Mouse (Mus musculus) liver, embryonic 14.5 days (tissue): ENCODE measurements around the gene BC048562. TPM values are rescaled to one million over a fixed set of nuclear protein-coding genes. Genes with fewer than 3 reads are reported as not detected.
A peak's percentile ranks its signal among the peaks of the same experiment; 100 is the strongest.

Source experiments
- ATAC-seq: fragments of 200-750 bp; cut with Nextera tagmentation; 2 replicates; pipeline ENCODE4 v1.8.0; 2017; ENCODE audit warnings: moderate number of reproducible peaks, mild to moderate bottlenecking, moderate library complexity; ENCODE audit not compliant: insufficient read depth
- DNase-seq, 3 experiments: peaks; one replicate each; pipeline ENCODE4 v3.0.0-alpha.2; 2012 to 2013; ENCODE audit warnings: low read depth in 3 of 3, low spot score in 3 of 3
- H3K27ac ChIP-seq: fragments of 300-500 bp; sonication (generic); 2 replicates; pipeline ENCODE4 v1.5.1; 2014; ENCODE audit warnings: moderate library complexity, mild to moderate bottlenecking, control low read depth, inconsistent platforms
- H3K27me3 ChIP-seq: fragments of 300-500 bp; sonication (generic); 2 replicates; pipeline ENCODE4 v1.6.1; 2014; ENCODE audit warnings: mild to moderate bottlenecking, low read length, moderate library complexity; ENCODE audit not compliant: control insufficient read depth, insufficient read depth
- H3K36me3 ChIP-seq: fragments of 300-500 bp; sonication (generic); replicated peaks from 2 replicates; pipeline ENCODE4 v1.6.1; 2014; ENCODE audit warnings: low read depth; ENCODE audit not compliant: control insufficient read depth, insufficient read depth
- H3K4me1 ChIP-seq, 2 experiments: fragments of 200-500 bp in 1 of 2; fragments of 300-500 bp in 1 of 2; sonication (generic) in 1 of 2; replicated peaks; 2 replicates each; pipeline ENCODE4 v1.6.1; 2012 to 2014; ENCODE audit warnings: antibody characterized with exemption in 1 of 2, inconsistent platforms in 1 of 2, low read length in 1 of 2; ENCODE audit not compliant: control insufficient read depth in 2 of 2, insufficient read depth in 2 of 2
- H3K4me2 ChIP-seq: fragments of 300-500 bp; sonication (generic); 2 replicates; pipeline ENCODE4 v1.6.1; 2014; ENCODE audit warnings: low read depth, mild to moderate bottlenecking, control low read depth, moderate library complexity
- H3K4me3 ChIP-seq, 2 experiments: fragments of 200-500 bp in 1 of 2; fragments of 300-500 bp in 1 of 2; sonication (generic) in 1 of 2; 2 replicates each; pipeline ENCODE4 v1.5.1; 2012 to 2014; ENCODE audit warnings: low read depth in 2 of 2, low read length in 2 of 2, mild to moderate bottlenecking in 2 of 2, control low read depth in 1 of 2, inconsistent platforms in 1 of 2, moderate library complexity in 1 of 2; ENCODE audit not compliant: insufficient read depth in 1 of 2
- H3K9ac ChIP-seq: fragments of 300-500 bp; sonication (generic); replicated peaks from 2 replicates; pipeline ENCODE4 v1.6.1; 2014; ENCODE audit warnings: mild to moderate bottlenecking, control low read depth, moderate library complexity
- H3K9me3 ChIP-seq: fragments of 300-500 bp; sonication (generic); 2 replicates; pipeline ENCODE4 v1.6.1; 2016; ENCODE audit warnings: low read length, mixed read lengths; ENCODE audit not compliant: control insufficient read depth
- CTCF ChIP-seq: IDR thresholded peaks from 2 replicates; pipeline ENCODE4 v1.5.1; 2016; ENCODE audit warnings: antibody characterized with exemption, low read depth, control low read depth
- EP300 ChIP-seq: IDR thresholded peaks from 2 replicates; pipeline ENCODE4 v1.6.1; 2016; ENCODE audit warnings: antibody characterized with exemption, low read depth
- WGBS: fragments of 180-500 bp; shearing (Covaris S2); extraction: QIAGEN DNeasy Blood & Tissue Kit; methylation state at CpG from one replicate; pipeline ENCODE4 v1.1.7; 2014; ENCODE audit not compliant: insufficient replicate concordance; 5-methylcytosine and 5-hydroxymethylcytosine counted together
- polyA plus RNA-seq, 2 experiments: library from polyadenylated mRNA; depleted of rRNA in 1 of 2; stranded (reverse) in 1 of 2; unstranded in 1 of 2; fragments of >200 nt; fragmentation: Nextera tagmentation in 1 of 2; extraction: Ambion mirVana in 1 of 2; gene quantifications; 2 replicates each; pipeline versions ENCODE4 v1.2.1 to v1.2.3; 2012 to 2014

The BC048562 gene
- polyA plus RNA-seq, 2 experiments: not detected

DNA sequence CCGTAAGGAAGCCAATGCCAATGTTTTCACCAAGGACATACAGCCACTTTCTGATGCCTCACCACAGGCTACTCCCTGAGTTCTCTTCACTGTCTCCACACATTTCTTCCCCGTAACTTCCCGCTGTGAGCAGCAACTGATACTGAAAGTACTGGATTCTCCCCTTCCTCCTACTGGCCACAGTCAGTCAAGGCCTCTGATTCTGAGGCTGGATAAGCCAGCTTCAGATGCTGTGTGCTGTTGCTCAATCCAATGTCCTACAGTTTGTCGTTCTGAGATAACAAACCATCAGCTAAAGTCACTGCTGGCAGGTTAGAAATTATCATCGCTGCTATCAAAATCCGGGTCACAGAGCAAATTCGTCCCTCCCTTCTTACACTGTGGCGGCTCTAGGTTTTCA lies 31.8 kb upstream of the BC048562 start:
- peak; percentile 16; the same call in 1 of the 2 replicates for TF ChIP-seq CTCF
- TF ChIP-seq EP300: no peak
- no peak overlapping the region for H3K9ac ChIP-seq
- no peak for ATAC-seq
- H3K4me1 ChIP-seq: peaks cover 0 to 3% of the 10 kb centered on the region in 2 experiments; a peak in 2 of 4 replicates
- DNase-seq: peak in 1 of 3 experiments; percentile 17
- H3K4me2 ChIP-seq: no peak overlapping the region
- H3K27ac ChIP-seq: no peak overlapping the region
- H3K4me3 ChIP-seq: no peak overlapping the region
- H3K36me3 ChIP-seq: no peaks in the 10 kb centered on the region
- H3K9me3 ChIP-seq: no peaks in the 10 kb centered on the region
- 33% methylated on average over 8 of the region's 8 CpGs for whole genome bisulfite sequencing
- H3K27me3 ChIP-seq: no peaks in the 10 kb centered on the region

DNA sequence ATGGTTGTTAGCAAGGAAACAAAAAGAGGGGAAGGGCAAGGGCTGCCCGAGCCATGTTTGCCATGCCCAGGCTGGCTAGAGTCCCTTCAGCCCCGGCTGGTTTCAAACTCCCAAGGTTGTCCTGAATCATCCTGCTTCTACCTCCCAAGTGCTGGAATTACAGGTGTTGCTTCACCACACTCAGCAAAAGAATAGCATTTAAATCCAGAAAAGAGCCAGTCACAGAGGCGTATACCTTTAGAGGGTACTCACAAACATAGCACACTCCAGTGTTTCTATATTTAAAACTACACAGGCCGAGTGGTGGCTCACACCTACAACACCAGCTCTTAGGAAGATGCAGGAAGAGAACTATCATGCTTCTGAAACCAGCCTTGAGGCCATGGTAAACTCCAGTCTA lies 26.7 kb upstream of the BC048562 start:
- H3K4me2 ChIP-seq: no peak overlapping the region
- H3K36me3 ChIP-seq: no peaks in the 10 kb centered on the region
- WGBS: 67% methylated on average over 4 of the region's 4 CpGs
- no peaks in the 10 kb centered on the region for H3K9me3 ChIP-seq
- H3K4me3 ChIP-seq: no peak overlapping the region
- no peak for TF ChIP-seq EP300
- no peak for TF ChIP-seq CTCF
- H3K9ac ChIP-seq: no peak overlapping the region
- ATAC-seq: no peak
- H3K27ac ChIP-seq: no peak overlapping the region
- DNase-seq: no peak
- no peaks in the 10 kb centered on the region for H3K27me3 ChIP-seq
- H3K4me1 ChIP-seq: no peaks in the 10 kb centered on the region; a peak in 1 of 4 replicates

DNA sequence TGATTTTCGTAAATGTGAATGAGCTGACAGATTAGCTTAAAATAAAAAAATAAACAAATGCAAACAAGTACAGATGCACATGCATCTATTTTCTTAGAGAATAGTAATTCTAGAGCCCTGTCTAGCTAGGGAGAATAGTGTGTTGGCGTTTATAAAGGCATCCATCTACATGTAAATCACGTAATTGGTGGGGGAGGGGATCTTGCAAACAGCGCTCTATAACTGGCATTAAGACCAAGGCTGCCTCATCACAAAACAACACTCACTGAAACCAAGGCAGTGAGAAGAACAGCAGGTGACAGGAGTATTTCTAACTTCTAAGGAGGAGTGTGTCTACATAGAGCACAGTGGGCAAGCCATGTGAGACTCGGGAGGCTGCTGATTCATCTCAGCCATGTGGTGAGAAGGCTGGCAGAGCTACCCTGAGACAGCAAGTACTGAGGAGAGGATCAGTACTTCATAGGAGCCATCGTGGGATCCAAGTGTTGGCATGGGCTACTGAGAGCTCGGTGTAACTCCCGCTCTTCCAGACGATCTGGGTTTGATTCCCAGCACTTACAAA lies 24.8 kb upstream of the BC048562 start:
- no peak for ATAC-seq
- no peak overlapping the region for H3K4me2 ChIP-seq
- no peak for TF ChIP-seq EP300
- TF ChIP-seq CTCF: no peak
- H3K9me3 ChIP-seq: no peaks in the 10 kb centered on the region
- no peak for DNase-seq
- H3K27ac ChIP-seq: no peak overlapping the region
- H3K9ac ChIP-seq: no peak overlapping the region
- no peaks in the 10 kb centered on the region for H3K4me1 ChIP-seq
- H3K36me3 ChIP-seq: no peaks in the 10 kb centered on the region
- 65% methylated on average over 9 of the region's 9 CpGs for WGBS
- H3K4me3 ChIP-seq: no peak overlapping the region
- H3K27me3 ChIP-seq: no peaks in the 10 kb centered on the region

DNA sequence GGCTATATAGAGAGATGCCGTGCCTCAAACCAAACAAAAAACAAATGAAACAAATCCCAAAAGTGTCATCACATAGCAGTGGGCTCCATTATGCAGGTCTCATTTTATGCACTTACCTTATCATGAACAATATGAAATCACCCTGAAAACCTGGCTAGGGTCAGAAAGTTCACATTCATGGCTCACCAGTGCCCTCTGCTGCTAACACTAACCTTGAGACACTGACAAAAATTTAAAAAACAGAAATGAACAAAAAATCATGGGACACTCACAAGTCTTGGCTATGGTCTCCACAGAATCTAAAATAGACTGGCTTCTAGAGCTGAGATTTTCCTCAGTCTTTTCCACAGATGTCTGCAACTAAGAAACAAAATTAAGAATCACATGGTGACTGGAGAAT lies 24.1 kb upstream of the BC048562 start:
- DNase-seq: peak in 2 of 3 experiments; percentile 14 to 19

DNA sequence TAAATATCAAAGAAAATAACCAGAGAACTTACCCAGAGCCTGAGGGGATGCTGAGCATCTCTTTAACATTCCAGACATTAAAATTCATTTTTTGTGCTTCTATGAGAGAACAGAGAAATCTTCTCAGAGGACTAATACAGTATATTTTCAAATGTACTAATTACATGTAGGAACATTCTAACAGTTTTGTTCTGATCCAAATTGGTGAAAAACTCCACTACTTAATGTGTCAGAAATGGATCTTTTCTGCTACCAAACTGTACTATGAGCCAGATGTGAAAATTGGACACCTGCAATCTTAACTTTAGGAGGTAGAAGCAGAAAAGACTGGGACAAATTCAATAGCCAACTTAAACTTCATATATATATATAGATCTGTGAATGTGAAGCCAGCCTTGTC lies 7.9 kb upstream of the BC048562 start, which contains the start of gene Ccdc36:
TSS of gene Ccdc36 (minus strand) at position 101 of the 400 bp plus-strand sequence.
- DNase-seq (no peak), ATAC-seq (no peak)
- H3K27ac ChIP-seq: no peak within 1 kb of the TSS
- H3K4me2 ChIP-seq: no peak within 1 kb of the TSS
- H3K9me3 ChIP-seq: no peaks in the 10 kb centered on the region
- H3K4me1 ChIP-seq: peaks cover 0 to 2% of the 10 kb centered on the region in 2 experiments; a peak in 1 of 4 replicates
- H3K27me3 ChIP-seq: no peaks in the 10 kb centered on the region
- H3K36me3 ChIP-seq: no peaks in the 10 kb centered on the region
- TF ChIP-seq EP300: no peak
- no peak for TF ChIP-seq CTCF
- no peak within 1 kb of the TSS for H3K9ac ChIP-seq
- no peak within 1 kb of the TSS for H3K4me3 ChIP-seq

More for the DNA sequence above, 24.1 kb upstream of the BC048562 start:
- H3K4me2 ChIP-seq: no peak overlapping the region
- no peak overlapping the region for H3K4me3 ChIP-seq
- H3K9me3 ChIP-seq: no peaks in the 10 kb centered on the region
- H3K4me1 ChIP-seq: no peaks in the 10 kb centered on the region
- H3K27ac ChIP-seq: no peak overlapping the region
- H3K36me3 ChIP-seq: no peaks in the 10 kb centered on the region
- TF ChIP-seq EP300 (no peak), CTCF (peak; percentile 52)
- H3K27me3 ChIP-seq: no peaks in the 10 kb centered on the region
- ATAC-seq: no peak
- WGBS: 82% methylated on average over 1 of the region's 1 CpGs
- H3K9ac ChIP-seq: no peak overlapping the region
